Mouse (Mus musculus): ENCODE measurements around the gene Syk. TPM values are rescaled to one million over a fixed set of nuclear protein-coding genes. Genes with fewer than 3 reads are reported as not detected.

Syk gene
- polyA plus RNA-seq (2017; shearing (Covaris generic)), result 1.2 TPM

GRCm38 (mm10) chr13:52582878-52583661, at the start of gene Syk:
Syk (plus strand) TSS chr13:52583173.

Other genes starting within 250 kb of the Syk start
- gene Diras2, start 51.9 kb upstream of the Syk start, polyA plus RNA-seq (2017; shearing (Covaris generic)), result not detected